Mouse (Mus musculus): ENCODE data around the gene Ptpro.

DNA sequence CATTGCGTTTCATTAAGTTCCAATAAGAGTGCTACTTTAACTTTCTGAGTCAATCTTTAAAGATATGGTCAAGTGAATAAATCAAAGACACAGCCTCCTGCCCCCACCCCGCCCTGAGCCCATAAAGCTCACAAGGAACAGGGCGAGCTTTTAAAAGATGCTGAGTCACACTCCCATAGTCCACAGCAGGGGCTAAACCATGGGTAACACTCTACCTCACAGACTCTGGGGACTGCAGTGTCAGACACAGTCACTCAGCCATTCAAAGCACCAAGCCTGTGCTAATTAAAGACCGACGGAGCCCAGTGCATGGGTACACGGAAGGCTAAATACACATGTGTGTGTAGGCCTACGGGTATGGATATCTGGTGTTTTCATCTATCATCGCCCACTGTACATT lies 251.3 kb downstream of the Ptpro start:
- no peak for TF ChIP-seq CTCF (IDR thresholded peaks at IDR 0.05; ENCODE audit: insufficient read depth, low read depth, low read length)
- no peak for TF ChIP-seq POLR2A (IDR thresholded peaks at IDR 0.05; ENCODE audit: insufficient read depth, low read depth, low read length)
